Mouse (Mus musculus): Measurements from ENCODE around the gene Rars.
"Not testable (repeated sequence)": the region's sequence is repeated elsewhere in the genome, so short reads cannot be mapped to it uniquely, and the experiment has no call there.

The Rars gene

DNA sequence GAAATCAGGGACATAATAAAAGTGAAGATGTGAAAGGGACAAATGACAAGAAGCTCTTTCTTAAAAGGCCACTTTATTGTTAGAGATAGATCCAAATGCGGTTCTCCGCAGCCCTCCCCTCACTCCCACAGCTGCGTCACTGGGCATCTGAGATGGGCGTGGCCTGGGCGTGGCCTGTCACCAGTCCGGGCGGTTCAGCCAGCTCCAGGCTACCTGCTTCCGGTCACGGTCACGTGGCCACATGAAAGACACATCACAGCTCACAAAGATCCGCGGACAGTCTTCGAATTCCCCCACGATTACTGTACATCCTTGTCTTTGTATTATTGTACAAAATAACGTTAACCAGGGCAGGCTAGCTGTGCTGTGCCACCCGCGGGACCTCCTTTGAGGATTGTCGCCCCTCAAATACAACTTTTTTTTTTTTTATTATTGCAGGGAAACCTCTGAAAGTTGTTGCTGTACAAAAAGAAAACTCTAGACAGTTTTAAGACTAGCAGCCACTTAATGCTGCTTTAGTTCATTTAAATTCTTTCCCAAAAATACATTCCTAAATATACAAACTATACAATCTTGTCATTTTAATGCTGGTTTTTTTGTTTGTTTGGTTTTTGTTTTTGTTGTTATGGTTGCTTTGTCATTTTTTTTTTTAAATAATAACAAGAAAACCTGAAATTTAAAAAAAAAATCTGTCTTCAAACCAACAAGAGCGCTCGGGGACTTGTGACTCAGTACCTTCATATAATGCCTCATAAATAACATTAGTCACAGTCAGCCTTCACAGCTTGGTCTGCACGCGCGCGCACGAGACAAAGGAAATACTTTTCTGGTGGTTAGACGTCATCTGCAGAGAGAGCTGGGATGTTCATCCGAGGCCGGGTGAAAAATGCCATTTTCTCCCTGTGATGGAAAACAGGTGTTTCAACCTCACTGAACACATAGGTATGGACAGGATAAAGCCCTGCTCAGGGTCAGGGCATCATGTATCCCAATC, 4.3 kb upstream of the Rars start:
- DNase-seq (ENCODE audit: low spot score in 2 of 2), result peak; percentile 64 to 74

DNA sequence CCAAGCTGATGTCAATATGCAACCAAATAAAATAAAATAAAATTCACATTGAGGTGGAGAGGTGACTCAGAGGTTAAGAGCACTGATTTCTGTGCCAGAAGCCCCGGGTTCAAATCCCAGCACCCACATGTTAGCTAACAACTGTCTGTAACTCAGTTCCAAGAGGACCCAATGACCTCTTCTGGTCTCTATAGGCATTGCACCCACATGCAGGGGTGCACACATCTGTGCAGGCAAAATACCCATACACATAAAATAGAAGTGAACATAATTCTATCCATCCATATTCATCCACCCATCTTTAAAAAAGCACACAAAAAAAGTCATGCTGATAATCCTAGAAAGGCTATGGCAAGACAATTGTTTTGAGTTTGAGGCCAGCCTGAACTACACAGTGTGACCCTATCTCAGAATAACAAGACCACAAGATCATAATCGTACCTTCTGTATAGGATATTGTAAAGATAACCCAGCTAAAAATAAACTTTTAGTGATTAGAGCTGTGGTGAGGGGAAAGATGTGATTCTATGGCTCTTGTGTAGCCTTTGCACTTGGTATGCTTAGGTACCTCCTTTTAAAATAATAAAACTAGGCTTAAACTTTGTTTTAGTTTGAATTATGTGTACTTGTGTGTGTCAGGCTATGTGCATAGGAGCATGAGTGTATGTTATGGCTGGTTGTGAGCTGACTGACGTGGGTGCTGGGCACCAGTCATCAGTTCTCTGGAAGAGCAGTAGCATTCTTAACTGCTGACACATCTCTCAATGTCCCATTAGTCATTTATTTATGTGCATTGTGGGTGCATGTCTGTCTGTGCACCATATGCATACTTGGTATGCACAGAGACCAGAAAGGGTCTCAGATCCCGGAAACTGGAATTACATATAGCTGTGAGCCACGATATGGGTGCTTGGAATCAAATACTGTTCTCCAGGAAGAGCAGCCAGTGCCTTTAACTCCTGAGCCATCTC, 3.1 kb upstream of the Rars start:
- no peak for DNase-seq (ENCODE audit: low spot score in 2 of 2)

DNA sequence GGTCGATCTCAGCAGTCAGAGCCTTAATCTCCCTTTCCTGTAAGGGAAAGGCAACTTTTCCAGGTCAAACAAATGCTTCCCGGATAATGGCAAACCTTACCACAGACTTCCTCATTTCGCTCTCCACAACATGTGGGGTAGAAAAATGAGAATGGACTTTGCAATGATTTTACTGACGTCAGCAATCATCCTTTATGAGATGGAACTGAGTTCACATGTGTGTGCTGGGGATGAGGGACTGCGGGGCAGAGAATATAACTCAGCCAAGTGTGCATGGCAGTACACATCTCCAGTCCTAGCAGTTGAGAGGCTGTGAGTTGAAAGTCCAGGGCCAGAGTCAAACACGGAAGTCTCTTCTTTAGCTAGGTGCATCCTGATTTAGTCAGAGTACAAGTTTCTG, 1.0 kb downstream of the Rars start:
- no peak for DNase-seq (ENCODE audit: low spot score in 2 of 2)

DNA sequence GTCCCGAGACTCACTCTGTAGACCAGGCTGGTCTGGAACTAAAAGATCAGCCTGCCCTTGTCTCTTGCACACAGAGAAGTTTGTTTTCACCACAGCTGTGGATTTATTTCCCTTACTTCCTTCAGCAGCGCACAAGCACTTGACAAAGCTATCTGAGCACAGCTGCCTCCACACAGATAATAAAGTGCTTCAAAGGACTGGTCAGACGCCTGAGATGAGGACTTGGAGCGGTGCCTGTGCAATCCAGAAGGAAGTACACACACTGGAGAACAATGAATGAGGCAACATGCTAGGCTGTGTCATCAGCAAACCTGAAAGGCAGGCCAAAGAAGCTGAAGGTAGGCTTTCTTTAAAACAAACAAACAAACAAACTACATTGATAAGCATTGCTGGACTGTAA, 2.2 kb downstream of the Rars start:
- DNase-seq (ENCODE audit: low spot score in 2 of 2), result no peak

DNA sequence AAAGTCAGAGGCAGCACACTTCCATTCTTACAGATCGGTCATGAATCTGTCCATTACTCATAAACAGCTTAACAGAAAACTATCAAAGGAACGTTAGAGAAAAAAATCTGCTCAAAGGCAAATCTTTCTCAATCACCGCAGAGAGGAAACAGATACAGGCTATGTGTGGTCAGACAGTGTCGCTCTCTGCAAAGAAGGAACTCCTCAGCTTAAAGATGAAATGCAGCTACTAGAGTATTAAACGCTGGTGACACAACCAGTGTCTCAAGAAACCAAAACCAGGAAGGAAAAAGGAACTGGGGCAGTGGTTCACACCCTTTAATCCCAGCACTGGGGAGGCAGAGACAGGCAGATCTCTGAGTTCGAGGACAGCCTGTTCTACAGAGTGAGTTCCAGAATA, 6.6 kb downstream of the Rars start:
- DNase-seq (ENCODE audit: low spot score in 2 of 2), result no peak

DNA sequence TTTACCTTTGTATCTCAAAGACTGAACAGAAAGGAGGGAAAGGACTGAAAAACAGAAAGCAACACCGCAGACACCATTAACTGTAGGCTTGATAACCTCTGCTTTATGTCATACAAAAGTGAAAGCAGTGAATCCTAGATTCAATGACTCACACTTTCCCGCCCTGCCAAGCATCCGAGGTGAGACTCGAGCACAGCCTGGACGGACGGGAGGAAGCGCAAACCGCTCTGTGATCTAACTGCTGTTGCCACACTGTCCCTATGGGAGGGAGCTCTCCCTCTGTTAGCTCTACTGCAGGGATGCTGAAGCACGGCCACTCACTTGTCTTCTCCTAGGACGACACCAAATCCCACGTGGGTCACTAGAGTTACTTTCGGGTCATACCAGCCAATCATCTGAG, 18.0 kb downstream of the Rars start:
- no peak for DNase-seq (ENCODE audit: low spot score in 2 of 2)

DNA sequence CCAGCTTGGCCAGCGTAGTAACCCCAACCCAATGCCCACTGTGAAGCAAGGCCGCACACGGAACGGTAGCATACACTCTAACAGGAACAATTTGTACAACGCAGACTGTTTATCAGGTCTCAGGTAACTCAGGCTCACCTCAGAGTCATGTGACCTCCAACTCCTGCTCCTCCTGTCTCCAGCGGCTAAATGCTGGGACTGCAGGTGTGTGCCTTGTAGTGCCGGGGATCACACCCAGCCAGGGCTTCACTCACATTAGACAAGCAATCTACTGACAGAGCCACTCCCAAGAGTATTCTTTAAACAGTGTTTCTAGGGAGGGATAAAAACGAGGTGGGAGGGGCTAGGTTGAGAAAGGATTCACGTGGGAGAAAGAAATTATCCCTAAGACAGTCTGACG, 22.8 kb downstream of the Rars start:
- DNase-seq (ENCODE audit: low spot score in 2 of 2), result no peak

DNA sequence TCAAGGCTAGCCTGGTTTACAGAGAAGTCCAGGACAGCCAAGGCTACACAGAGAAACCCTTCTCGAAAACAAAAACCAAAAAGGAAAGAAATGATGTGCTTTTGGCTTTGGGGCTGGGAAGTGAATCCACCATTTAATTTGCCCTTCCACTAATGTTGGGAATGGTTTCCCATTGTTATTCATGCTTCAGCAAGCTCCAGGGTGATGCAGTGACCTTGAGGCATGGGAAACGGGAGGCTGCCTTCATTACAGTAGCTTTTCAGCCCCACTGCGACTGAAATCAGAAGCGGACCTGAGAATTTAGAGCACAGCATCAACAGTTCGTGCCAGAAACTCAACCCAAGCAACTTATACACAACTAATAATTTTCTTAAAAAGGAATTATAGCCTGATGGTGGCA, 33.0 kb downstream of the Rars start:
- no peak for DNase-seq (ENCODE audit: low spot score in 2 of 2)

DNA sequence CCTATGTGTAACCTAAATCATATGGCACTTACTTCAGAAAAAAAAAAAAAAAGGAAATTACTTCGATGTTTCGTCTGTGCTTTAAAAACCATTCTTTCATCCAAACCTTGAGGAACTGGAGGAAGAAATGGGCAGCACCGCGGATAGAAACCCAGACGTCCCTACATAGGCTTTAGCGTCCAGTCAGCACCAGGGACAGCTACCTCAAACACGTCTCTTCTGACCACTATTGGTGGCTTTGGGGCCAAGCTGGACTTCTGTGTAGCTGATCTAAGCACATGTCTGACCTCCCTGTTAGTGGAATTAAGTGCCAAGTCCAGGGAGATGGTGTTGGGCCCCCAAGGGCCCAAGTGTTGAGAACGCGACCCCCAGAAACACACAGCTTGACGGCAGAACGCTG, 35.4 kb downstream of the Rars start, which contains the start of gene Fbll1:
Gene Fbll1, minus strand, starts transcription at position 11 of the 400 bp plus-strand sequence.
- DNase-seq (ENCODE audit: low spot score in 2 of 2), result peak in 1 of 2 experiments; percentile 8

DNA sequence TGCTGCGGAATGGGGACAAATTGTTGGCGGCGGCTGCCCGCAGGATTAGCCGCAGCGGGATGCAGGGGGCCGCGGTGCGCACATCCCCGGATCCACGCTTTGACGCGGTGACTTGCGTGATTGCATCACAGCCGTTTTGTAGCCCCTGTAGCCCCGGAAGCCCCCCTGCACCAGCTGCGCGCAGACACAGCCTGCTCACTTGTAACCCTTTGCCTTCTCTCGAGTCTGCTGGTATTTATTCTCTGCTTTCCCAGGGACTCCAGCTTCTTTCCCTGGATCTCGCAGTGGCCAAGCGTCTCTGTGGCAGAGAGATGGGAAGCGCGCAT, 35.8 kb downstream of the Rars start:
- DNase-seq (ENCODE audit: low spot score in 2 of 2), result peak; percentile 74 to 78

DNA sequence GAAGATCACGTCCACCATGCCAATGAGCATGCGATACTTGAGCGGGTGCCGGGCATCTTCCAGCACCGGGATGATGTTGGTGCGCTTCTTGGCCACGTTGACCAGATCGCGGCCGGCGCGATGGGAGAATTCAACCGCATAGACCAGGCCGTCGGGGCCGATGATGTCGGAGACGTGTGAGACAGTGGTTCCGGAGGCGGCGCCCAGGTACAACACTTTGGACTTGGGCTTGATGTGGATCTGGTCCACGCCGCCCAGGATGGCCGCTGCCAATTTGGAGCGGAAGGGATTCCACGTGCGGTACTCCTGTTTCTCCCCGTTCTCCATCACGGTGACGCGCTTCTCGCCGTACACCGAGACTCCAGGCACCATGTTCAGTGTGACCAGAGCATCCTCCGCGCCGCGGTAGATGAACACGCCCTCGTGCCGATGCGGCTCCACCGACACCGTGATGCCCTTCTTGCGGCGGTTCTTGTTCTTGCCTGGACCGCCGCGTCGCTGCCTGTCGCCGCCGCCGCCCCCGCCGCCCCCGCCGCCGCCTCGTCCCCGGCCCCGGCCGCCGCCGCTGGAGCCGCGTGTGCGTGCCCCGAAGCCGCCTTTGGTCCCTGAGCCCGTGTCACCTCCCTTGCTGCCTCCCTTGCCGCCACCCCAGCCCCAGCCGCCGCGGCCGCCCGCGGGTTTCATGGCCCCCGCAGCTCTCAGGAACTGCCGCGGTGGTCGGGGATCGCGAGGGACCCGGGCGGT, 36.4 kb downstream of the Rars start:
- peak; percentile 39 for DNase-seq (ENCODE audit: low spot score in 2 of 2)

DNA sequence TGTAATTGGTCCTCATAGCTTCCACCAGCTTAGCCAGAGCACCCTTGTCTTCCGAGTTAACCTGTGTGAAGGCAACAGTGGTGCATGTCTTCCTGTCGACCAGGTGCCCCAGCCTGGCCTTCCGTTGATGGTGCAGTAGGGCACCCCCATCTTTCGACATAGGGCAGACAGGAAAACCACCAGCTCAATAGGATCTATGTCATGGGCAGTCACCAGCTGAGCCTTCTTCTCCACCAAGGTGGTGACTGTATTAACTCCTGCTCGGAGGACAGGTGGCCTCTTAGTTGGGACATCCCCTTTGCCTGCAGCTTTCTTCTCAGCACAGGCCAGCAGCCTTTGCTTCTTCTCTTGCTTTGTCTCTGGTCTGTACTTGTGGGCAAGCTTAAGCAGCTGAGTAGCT, 41.5 kb downstream of the Rars start:
- DNase-seq (ENCODE audit: low spot score in 2 of 2), result not testable (repeated sequence)

DNA sequence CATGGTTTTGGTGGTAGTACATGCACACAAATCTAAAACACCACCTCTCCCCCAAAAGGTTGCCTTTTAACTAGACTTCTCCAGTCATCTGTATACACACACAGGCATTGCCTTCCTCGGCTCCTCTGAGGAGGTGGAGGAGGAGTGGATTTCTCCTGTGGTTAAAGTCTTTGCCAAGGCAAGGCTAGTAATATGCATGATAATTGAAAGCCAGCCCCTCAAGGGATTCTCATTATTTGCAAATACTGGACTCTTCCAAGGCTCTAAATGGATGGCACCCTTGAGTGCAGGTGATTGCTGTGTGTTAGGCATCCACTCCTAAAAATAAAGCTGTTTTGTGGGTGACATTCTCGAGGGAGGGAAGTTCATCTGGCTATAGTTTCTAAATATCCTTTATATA, 45.9 kb downstream of the Rars start:
- no peak for DNase-seq (ENCODE audit: low spot score in 2 of 2)

DNA sequence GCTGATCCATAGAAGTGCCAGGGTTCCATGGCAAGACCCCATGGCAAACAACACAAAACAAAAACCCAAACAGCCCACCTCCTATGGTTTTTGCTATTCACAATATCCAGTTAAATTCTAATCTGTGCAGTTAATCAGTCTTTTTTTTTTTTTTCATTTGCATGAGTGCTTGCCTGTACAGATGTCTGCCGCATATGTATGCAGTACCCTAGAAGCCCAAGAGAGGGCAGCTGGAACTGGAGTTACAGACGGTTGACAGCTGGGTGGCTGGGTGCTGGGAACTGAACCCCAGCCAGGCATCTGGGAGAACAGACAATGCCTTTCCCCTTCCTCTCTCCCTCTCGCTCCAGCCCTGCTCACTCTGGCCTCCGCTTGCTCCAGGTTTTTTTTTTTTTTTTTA, 49.8 kb downstream of the Rars start:
- DNase-seq (ENCODE audit: low spot score in 2 of 2), result no peak

DNA sequence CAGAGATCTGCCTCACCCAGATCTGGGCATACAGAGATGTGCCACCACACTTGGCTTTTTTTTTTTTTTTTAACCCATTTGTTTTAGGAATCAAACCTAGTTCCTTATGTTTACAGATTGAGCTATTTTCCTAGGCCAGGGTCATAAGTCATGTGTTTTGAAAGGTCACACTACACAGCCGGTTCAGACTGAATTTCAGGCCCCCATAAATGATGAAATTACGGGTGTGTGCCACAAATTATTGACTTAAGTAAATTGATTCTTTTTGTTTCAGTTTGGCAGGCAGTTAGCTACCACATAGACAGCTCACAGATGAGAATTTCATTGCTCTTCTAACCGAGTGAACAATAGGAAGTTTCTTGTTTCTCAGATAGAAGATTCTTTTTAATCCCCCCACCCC, 50.3 kb downstream of the Rars start:
- DNase-seq (ENCODE audit: low spot score in 2 of 2), result no peak

DNA sequence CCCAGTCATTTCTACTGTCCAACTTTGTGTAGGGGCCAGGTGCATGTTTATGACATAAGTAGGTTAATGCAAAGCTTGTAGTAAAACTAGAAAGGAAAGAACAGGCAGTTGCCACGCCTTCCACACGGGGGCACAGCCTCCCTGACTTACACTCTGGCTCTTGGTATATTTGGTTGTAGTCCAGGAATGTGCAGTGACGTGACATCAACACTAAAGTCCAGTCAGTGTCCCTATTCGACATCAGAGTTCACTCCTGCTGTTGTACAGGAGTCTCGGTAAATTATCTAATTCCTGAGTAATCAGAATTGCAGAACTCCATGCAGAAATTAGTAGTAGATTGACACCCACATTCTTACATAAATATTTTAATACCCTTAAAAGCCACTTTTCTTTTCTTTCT, 51.3 kb downstream of the Rars start:
- no peak for DNase-seq (ENCODE audit: low spot score in 2 of 2)

DNA sequence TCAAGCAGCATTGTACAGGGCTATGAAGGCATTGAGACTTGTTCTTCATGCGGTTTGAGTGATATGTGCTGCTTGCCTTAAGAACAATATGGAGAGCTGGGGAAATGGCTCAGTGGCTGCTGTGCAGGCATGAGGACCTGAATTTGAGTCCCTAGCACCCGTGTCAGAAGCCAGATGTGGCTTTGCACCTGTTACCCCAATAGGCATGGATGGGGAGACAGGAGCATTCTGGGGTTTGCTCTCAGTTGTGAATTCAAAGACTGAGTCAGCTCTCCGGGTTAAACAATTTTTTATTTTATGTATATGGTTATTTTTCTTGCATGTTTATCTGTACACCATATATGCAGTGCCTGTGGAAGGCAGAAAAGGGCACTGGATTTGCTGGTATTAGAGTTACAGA, 51.9 kb downstream of the Rars start:
- DNase-seq (ENCODE audit: low spot score in 2 of 2), result no peak

DNA sequence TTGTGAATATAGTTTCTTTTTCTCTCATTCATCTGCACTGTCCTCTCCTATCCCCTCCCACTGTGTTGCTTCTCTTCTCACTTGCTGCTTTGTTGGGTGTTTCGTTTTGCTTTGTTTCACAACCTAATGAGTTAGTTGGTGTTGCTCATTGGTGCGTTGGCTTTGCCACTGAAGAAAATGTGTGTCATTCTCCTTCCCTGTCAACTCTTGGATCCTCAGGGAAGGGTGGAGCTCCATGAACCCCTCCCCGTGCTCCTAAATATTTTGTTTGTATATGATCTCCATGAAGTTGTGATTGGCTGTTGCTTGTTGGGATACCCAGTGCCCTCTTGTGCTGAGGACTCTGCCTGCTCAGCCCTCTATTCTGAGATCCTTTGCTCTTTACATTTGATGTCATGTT, 54.0 kb downstream of the Rars start:
- no peak for DNase-seq (ENCODE audit: low spot score in 2 of 2)

DNA sequence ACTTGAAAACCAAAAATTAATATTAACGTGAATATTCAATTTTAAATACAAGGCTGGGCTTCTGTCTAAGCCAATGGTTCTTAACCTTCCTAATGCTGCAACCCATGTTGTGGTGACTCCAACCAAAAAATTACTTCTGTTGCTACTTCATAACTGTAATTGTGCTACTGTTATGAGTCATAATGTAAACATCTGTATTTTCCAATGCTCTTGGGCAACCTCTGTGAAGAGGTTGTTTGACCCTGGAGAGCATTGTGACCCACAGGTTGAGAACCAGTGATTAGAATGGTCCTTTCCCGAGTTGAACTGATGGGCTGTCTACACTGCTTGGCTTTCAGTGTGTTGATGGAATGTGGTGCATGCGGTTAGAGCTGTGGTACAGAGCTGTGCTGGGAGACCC, 57.9 kb downstream of the Rars start:
- no peak for DNase-seq (ENCODE audit: low spot score in 2 of 2)

DNA sequence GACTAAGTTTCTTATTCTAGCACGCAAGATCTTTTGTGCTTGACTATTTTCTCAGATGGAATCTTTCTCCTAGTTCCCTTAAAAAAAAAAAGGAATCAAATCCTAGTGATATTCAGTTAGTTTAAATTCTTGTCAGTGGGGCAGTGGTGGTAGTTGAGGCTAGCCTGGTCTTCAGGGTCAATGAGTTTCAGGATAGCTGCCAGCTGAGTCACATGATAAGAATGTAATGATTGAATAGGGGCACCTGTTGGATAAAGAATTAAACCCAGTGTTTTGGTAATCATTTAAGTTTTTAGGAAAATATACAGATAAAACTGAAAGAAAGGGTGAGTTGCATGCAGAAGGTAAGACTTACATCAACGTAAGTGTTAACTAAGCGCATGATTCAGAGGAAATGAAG, 58.7 kb downstream of the Rars start:
- no peak for DNase-seq (ENCODE audit: low spot score in 2 of 2)

DNA sequence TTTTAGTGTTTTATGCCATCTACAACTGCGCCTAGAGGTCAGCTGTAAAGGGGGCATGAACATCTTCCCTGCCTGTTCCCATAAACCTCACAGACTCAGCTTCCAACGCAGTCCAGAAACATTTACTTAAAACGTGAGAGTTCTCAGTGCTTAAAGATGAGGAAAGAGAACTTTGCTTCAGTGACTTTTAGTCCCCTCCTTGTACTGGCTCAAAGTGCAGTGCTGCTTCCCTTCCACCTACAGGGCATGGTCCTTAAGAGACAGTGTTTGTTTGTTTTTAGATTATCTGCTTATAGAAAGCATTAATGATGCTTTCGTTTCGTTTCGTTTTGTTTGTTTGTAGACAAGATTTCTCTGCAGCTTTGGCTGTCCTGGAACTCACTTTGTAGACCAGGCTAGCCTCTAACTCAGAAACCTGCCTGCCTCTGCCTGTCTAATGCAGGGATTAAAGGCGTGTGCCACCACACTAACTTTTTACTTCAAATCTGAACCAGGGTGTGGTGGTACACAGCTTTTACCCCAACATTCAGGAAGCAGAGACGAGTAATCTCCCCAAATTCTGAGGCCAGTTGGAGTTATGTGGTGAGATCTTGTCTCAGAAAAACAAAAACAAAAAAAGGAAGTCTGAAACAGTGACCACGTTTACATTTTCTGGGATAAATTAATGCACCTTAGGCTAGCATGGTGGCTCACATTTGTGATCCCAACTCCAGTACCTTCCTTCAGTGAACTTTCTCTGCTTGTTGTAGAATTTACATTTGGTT, 63.4 kb downstream of the Rars start:
- no peak for DNase-seq (ENCODE audit: low spot score in 2 of 2)

All from right cerebral cortex, postnatal 36 days (tissue).